Mouse (Mus musculus) heart, embryonic 16.5 days (tissue): ENCODE data around the gene Spata21. TPM values are rescaled to one million over a fixed set of nuclear protein-coding genes. Genes with fewer than 3 reads are reported as not detected.

Experiments
- ATAC-seq: fragments of 200-750 bp; cut with Nextera tagmentation; replicated peaks from 2 replicates; pipeline ENCODE4 v1.8.0; 2017; ENCODE audit warnings: moderate number of reproducible peaks; ENCODE audit not compliant: insufficient read depth, low FRiP score; ENCODE audit errors: extremely low read depth
- H3K27ac ChIP-seq: fragments of 300-500 bp; sonication (generic); 2 replicates; pipeline ENCODE4 v1.5.1; 2014; ENCODE audit warnings: mild to moderate bottlenecking, low read length, control low read depth, moderate library complexity
- H3K27me3 ChIP-seq: fragments of 300-500 bp; sonication (generic); 2 replicates; pipeline ENCODE4 v1.6.1; 2014; ENCODE audit warnings: low read length, mixed read lengths; ENCODE audit not compliant: control insufficient read depth, insufficient read depth
- H3K36me3 ChIP-seq: fragments of 300-500 bp; sonication (generic); 2 replicates; pipeline ENCODE4 v1.6.1; 2014; ENCODE audit not compliant: control insufficient read depth, insufficient read depth
- H3K4me1 ChIP-seq: fragments of 300-500 bp; sonication (generic); 2 replicates; pipeline ENCODE4 v1.6.1; 2014; ENCODE audit warnings: low read length, mixed read lengths; ENCODE audit not compliant: control insufficient read depth, insufficient read depth
- H3K4me2 ChIP-seq: fragments of 300-500 bp; sonication (generic); 2 replicates; pipeline ENCODE4 v1.6.1; 2014; ENCODE audit warnings: low read depth, mild to moderate bottlenecking, control low read depth, low read length
- H3K4me3 ChIP-seq: fragments of 300-500 bp; sonication (generic); 2 replicates; pipeline ENCODE4 v1.5.1; 2014; ENCODE audit warnings: mild to moderate bottlenecking, control low read depth, low read length
- H3K9ac ChIP-seq: fragments of 300-500 bp; sonication (generic); 2 replicates; pipeline ENCODE4 v1.6.1; 2014; ENCODE audit warnings: low read length, control low read depth
- H3K9me3 ChIP-seq: fragments of 300-500 bp; sonication (generic); replicated peaks from 2 replicates; pipeline ENCODE4 v1.6.1; 2016; ENCODE audit warnings: low read length; ENCODE audit not compliant: control insufficient read depth
- WGBS: fragments of 180-500 bp; shearing (Covaris S2); extraction: QIAGEN DNeasy Blood & Tissue Kit; methylation state at CpG from one replicate; pipeline ENCODE4 v1.1.7; 2014; 5-methylcytosine and 5-hydroxymethylcytosine counted together
- polyA plus RNA-seq: library from polyadenylated mRNA; unstranded; fragments of >200 nt; fragmentation: Nextera tagmentation; extraction: Ambion mirVana; gene quantifications from 2 replicates; pipeline ENCODE4 v1.2.1, GENCODE M21; 2015

The Spata21 gene
- polyA plus RNA-seq, 1 experiment from 2014 or later, result 0.08 TPM

- no peak for ATAC-seq
- Histone ChIP-seq H3K36me3 (no peaks in the 10 kb centered on the region), H3K27ac (no peak overlapping the region), H3K4me3 (peak overlapping the region; percentile 79), H3K4me1 (peaks cover 10% of the 10 kb centered on the region), H3K4me2 (peak overlapping the region; percentile 79), H3K9ac (peak overlapping the region; percentile 92), H3K27me3 (no peaks in the 10 kb centered on the region), H3K9me3 (no peaks in the 10 kb centered on the region)
- 33% methylated on average over 7 of the region's 7 CpGs for WGBS
Observed at GRCm38 (mm10) chr4:141149116-141149515, 61.0 kb downstream of the Spata21 start.

GRCm38 (mm10) chr4:141157485-141157884, 69.4 kb downstream of the Spata21 start:
- WGBS, result 65% methylated on average over 4 of the region's 4 CpGs
- no peak overlapping the region for H3K4me3 ChIP-seq
- H3K9me3 ChIP-seq, result no peaks in the 10 kb centered on the region
- H3K9ac ChIP-seq, result no peak overlapping the region
- H3K4me1 ChIP-seq, result peaks cover 10% of the 10 kb centered on the region
- H3K4me2 ChIP-seq, result no peak overlapping the region
- H3K27ac ChIP-seq, result no peak overlapping the region
- no peaks in the 10 kb centered on the region for H3K36me3 ChIP-seq
- no peak for ATAC-seq
- no peaks in the 10 kb centered on the region for H3K27me3 ChIP-seq

GRCm38 (mm10) chr4:141158609-141159008, 70.5 kb downstream of the Spata21 start:
- Histone ChIP-seq H3K9me3 (no peaks in the 10 kb centered on the region), H3K36me3 (no peaks in the 10 kb centered on the region), H3K4me3 (no peak overlapping the region), H3K9ac (peak overlapping the region; percentile 12; the same call in 1 of the 2 replicates), H3K27ac (peak overlapping the region; percentile 4; the same call in 1 of the 2 replicates), H3K27me3 (no peaks in the 10 kb centered on the region), H3K4me1 (peaks cover 10% of the 10 kb centered on the region), H3K4me2 (no peak overlapping the region)
- 67% methylated on average over 2 of the region's 2 CpGs for WGBS
- no peak for ATAC-seq

GRCm38 (mm10) chr4:141159093-141159492, 71.0 kb downstream of the Spata21 start:
- Histone ChIP-seq H3K36me3 (no peaks in the 10 kb centered on the region), H3K9ac (peak overlapping the region; percentile 12; the same call in 1 of the 2 replicates), H3K27me3 (no peaks in the 10 kb centered on the region), H3K4me2 (no peak overlapping the region), H3K4me1 (peaks cover 10% of the 10 kb centered on the region), H3K9me3 (no peaks in the 10 kb centered on the region), H3K4me3 (no peak overlapping the region), H3K27ac (no peak overlapping the region; the same call in 1 of the 2 replicates)
- no peak for ATAC-seq
- 38% methylated on average over 11 of the region's 11 CpGs for WGBS

GRCm38 (mm10) chr4:141159666-141160065, 71.5 kb downstream of the Spata21 start:
- Histone ChIP-seq H3K36me3 (no peaks in the 10 kb centered on the region), H3K4me2 (no peak overlapping the region), H3K4me3 (no peak overlapping the region), H3K27ac (no peak overlapping the region), H3K9ac (no peak overlapping the region), H3K9me3 (peaks cover under 1% of the 10 kb centered on the region; the same call in 1 of the 2 replicates), H3K4me1 (peaks cover 10% of the 10 kb centered on the region), H3K27me3 (no peaks in the 10 kb centered on the region)
- ATAC-seq, result no peak
- WGBS, result 50% methylated on average over 5 of the region's 5 CpGs

GRCm38 (mm10) chr4:141160193-141160592, 72.1 kb downstream of the Spata21 start:
- peaks cover 2% of the 10 kb centered on the region; the same call in 1 of the 2 replicates for H3K9me3 ChIP-seq
- H3K9ac ChIP-seq, result no peak overlapping the region
- no peak overlapping the region for H3K4me3 ChIP-seq
- H3K4me1 ChIP-seq, result peaks cover 10% of the 10 kb centered on the region
- no peaks in the 10 kb centered on the region for H3K27me3 ChIP-seq
- 80% methylated on average over 4 of the region's 4 CpGs for WGBS
- H3K36me3 ChIP-seq, result no peaks in the 10 kb centered on the region
- H3K27ac ChIP-seq, result no peak overlapping the region
- no peak for ATAC-seq
- no peak overlapping the region for H3K4me2 ChIP-seq

- no peaks in the 10 kb centered on the region for H3K36me3 ChIP-seq
- peaks cover 10% of the 10 kb centered on the region for H3K4me1 ChIP-seq
- WGBS, result 80% methylated on average over 6 of the region's 6 CpGs
- no peaks in the 10 kb centered on the region for H3K27me3 ChIP-seq
- no peak overlapping the region for H3K9ac ChIP-seq
- peaks cover 2% of the 10 kb centered on the region; the same call in 1 of the 2 replicates for H3K9me3 ChIP-seq
- H3K4me3 ChIP-seq, result no peak overlapping the region
- ATAC-seq, result no peak
- no peak overlapping the region for H3K4me2 ChIP-seq
- H3K27ac ChIP-seq, result no peak overlapping the region
Observed at GRCm38 (mm10) chr4:141161699-141162208, 73.6 kb downstream of the Spata21 start.

Other genes starting within 250 kb of the Spata21 start
- 0.07 and 0.10 TPM in 2 replicates for gene Padi1, start 242.6 kb upstream of the Spata21 start, polyA plus RNA-seq
- gene Padi2, start 182.0 kb upstream of the Spata21 start, polyA plus RNA-seq, result 2.1 and 2.6 TPM in 2 replicates
- gene Sdhb, start 127.1 kb upstream of the Spata21 start, polyA plus RNA-seq, result 1,158 and 1,167 TPM in 2 replicates
- 28.9 and 30.7 TPM in 2 replicates for gene Atp13a2, start 101.5 kb upstream of the Spata21 start, polyA plus RNA-seq
- 197 and 233 TPM in 2 replicates for gene Mfap2, start 77.9 kb upstream of the Spata21 start, polyA plus RNA-seq
- 3.0 and 4.2 TPM in 2 replicates for gene Crocc, start 27.8 kb upstream of the Spata21 start, polyA plus RNA-seq
- gene Necap2, start 10.0 kb upstream of the Spata21 start, polyA plus RNA-seq, result 49.8 and 50.1 TPM in 2 replicates
- gene Szrd1, start 51.4 kb downstream of the Spata21 start, polyA plus RNA-seq, result 29.5 and 33.9 TPM in 2 replicates
- gene Fbxo42, start 59.6 kb downstream of the Spata21 start, polyA plus RNA-seq, result 12.8 and 14.5 TPM in 2 replicates
- gene Rsg1, start 125.6 kb downstream of the Spata21 start, polyA plus RNA-seq, result 2.4 and 3.6 TPM in 2 replicates
- gene Arhgef19, start 151.2 kb downstream of the Spata21 start, polyA plus RNA-seq, result 2.3 and 4.0 TPM in 2 replicates
- 3.1 and 3.9 TPM in 2 replicates for gene Epha2, start 212.9 kb downstream of the Spata21 start, polyA plus RNA-seq